Mouse (Mus musculus) neural tube, embryonic 14.5 days (tissue): ENCODE measurements around the gene Gm5741. TPM values are rescaled to one million over a fixed set of nuclear protein-coding genes. Genes with fewer than 3 reads are reported as not detected.

Experiments used
- ATAC-seq: fragments of 200-750 bp; cut with Nextera tagmentation; 2 replicates; pipeline ENCODE4 v1.8.0; 2017; ENCODE audit warnings: low read depth, mild to moderate bottlenecking, moderate TSS enrichment, moderate library complexity
- H3K27ac ChIP-seq: fragments of 300-500 bp; sonication (generic); 2 replicates; pipeline ENCODE4 v1.5.1; 2014; ENCODE audit warnings: low read depth, mild to moderate bottlenecking, control low read depth, low read length, moderate library complexity, mixed read lengths
- H3K27me3 ChIP-seq: fragments of 300-500 bp; sonication (generic); 2 replicates; pipeline ENCODE4 v1.6.1; 2014; ENCODE audit warnings: low read length; ENCODE audit not compliant: control insufficient read depth, insufficient read depth
- H3K36me3 ChIP-seq: fragments of 300-500 bp; sonication (generic); 2 replicates; pipeline ENCODE4 v1.6.1; 2014; ENCODE audit warnings: low read length, mixed read lengths; ENCODE audit not compliant: control insufficient read depth, insufficient read depth
- H3K4me1 ChIP-seq: fragments of 300-500 bp; sonication (generic); 2 replicates; pipeline ENCODE4 v1.6.1; 2014; ENCODE audit warnings: low read length; ENCODE audit not compliant: control insufficient read depth, insufficient read depth
- H3K4me2 ChIP-seq: fragments of 300-500 bp; sonication (generic); 2 replicates; pipeline ENCODE4 v1.6.1; 2014; ENCODE audit warnings: mild to moderate bottlenecking, low read depth, low read length, control low read depth
- H3K4me3 ChIP-seq: fragments of 300-500 bp; sonication (generic); 2 replicates; pipeline ENCODE4 v1.5.1; 2014; ENCODE audit warnings: low read depth, low read length, control low read depth, mixed read lengths
- H3K9ac ChIP-seq: fragments of 300-500 bp; sonication (generic); replicated peaks from 2 replicates; pipeline ENCODE4 v1.6.1; 2014; ENCODE audit warnings: low read depth, mild to moderate bottlenecking, control low read depth, low read length, mixed read lengths
- H3K9me3 ChIP-seq: fragments of 300-500 bp; sonication (generic); 2 replicates; pipeline ENCODE4 v1.6.1; 2016; ENCODE audit warnings: low read length; ENCODE audit not compliant: control insufficient read depth
- WGBS: fragments of 180-500 bp; shearing (Covaris S2); extraction: QIAGEN DNeasy Blood & Tissue Kit; methylation state at CpG from one replicate; pipeline ENCODE4 v1.1.7; 2014; 5-methylcytosine and 5-hydroxymethylcytosine counted together
- polyA plus RNA-seq: library from polyadenylated mRNA; unstranded; fragments of >200 nt; fragmentation: Nextera tagmentation; extraction: Ambion mirVana; gene quantifications from 2 replicates; pipeline ENCODE4 v1.2.1, GENCODE M21; 2014

The Gm5741 gene
- polyA plus RNA-seq, 1 experiment from 2014 or later: not detected

DNA sequence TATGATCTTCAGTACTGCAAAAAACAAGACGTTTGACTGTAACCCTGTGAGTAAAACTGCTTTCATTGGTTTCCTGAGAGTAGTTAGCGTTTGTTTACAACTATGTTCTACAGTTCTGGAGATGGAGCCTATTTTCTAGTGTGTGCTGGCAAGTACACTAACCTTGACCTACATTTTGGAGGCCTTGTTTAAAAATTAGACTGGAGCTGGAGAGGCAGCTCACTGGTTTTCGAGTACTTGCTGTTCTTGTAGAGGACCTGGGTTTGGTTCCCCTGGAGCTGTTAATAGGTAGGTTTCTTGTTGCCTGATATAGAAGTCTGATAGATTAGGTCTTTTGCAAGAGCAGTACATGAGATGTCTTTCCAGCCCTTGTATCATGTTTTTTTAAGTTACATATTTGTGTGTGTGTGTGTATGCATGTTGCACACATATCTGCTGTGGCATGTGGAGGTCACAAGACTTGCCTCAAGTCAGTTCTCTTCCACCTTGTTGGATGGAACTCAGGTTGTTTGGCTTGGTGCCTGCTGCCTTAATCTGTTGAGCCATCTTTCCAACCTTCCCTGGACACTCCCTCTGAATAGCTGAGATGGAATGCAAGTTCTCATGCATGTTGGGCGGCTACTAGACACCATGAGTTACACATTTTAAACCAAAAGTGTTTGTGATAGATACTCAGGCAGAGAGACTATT, 35.0 kb downstream of the Gm5741 start:
- WGBS: 88% methylated on average over 4 of the region's 4 CpGs
- no peaks in the 10 kb centered on the region for H3K9me3 ChIP-seq
- H3K4me1 ChIP-seq: peaks cover 25% of the 10 kb centered on the region
- no peaks in the 10 kb centered on the region for H3K27me3 ChIP-seq
- ATAC-seq: no peak
- H3K36me3 ChIP-seq: peaks cover 22% of the 10 kb centered on the region
- no peak overlapping the region for H3K27ac ChIP-seq
- no peak overlapping the region for H3K4me3 ChIP-seq
- H3K9ac ChIP-seq: no peak overlapping the region
- no peak overlapping the region for H3K4me2 ChIP-seq

DNA sequence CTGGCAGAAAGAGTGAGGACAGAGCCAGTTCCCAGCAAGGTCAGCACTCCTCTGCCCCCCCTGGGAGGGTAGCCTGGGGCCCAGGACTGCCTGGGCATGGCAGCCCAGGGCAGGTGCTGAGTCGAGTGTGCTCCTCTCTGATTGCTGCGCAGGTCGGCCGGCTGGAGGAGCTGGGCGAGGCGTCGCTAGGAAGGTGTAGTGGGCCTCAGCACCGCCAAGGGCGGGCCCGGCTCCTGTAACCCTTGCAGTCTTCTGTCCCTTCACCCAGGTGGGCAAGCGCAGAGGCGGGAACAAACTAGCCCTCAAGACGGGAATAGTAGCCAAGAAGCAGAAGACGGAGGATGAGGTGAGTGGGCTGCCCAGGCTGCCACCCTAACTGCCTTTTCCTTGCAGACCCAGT, 38.5 kb downstream of the Gm5741 start:
- H3K4me1 ChIP-seq: peaks cover 20% of the 10 kb centered on the region
- no peak overlapping the region for H3K27ac ChIP-seq
- peak overlapping the region; percentile 88; the same call in 1 of the 2 replicates for H3K4me3 ChIP-seq
- H3K9ac ChIP-seq: no peak overlapping the region
- ATAC-seq: no peak
- H3K27me3 ChIP-seq: no peaks in the 10 kb centered on the region
- 92% methylated on average over 14 of the region's 14 CpGs for whole genome bisulfite sequencing
- H3K4me2 ChIP-seq: no peak overlapping the region
- H3K36me3 ChIP-seq: peaks cover 22% of the 10 kb centered on the region
- H3K9me3 ChIP-seq: no peaks in the 10 kb centered on the region

DNA sequence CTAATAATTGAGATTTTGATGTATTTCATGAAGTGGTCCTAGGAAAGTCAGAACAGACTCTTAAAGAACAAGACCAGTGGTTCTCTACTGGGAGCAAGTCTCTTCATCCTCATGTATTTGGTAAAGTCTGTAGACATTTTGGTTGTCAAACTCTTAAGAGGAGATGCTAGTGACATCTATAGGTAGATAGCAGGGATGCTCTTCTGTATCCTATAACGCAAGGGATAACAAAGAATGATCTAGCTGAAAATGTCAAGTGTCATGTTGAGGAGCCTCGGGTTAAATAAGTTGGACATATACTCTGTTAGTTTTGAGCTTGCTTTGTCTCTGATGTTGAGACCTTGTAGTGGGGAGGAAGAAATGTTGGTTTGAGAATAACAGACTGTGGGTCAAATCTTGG, 39.9 kb downstream of the Gm5741 start:
- no peaks in the 10 kb centered on the region for H3K27me3 ChIP-seq
- 25% methylated on average over 2 of the region's 2 CpGs for WGBS
- H3K4me1 ChIP-seq: peaks cover 24% of the 10 kb centered on the region
- ATAC-seq: no peak
- H3K9ac ChIP-seq: peak overlapping the region; percentile 91; the same call in 1 of the 2 replicates
- H3K4me3 ChIP-seq: peak overlapping the region; percentile 88
- H3K36me3 ChIP-seq: peaks cover 30% of the 10 kb centered on the region
- peak overlapping the region; percentile 76 for H3K4me2 ChIP-seq
- H3K27ac ChIP-seq: no peak overlapping the region
- no peaks in the 10 kb centered on the region for H3K9me3 ChIP-seq

DNA sequence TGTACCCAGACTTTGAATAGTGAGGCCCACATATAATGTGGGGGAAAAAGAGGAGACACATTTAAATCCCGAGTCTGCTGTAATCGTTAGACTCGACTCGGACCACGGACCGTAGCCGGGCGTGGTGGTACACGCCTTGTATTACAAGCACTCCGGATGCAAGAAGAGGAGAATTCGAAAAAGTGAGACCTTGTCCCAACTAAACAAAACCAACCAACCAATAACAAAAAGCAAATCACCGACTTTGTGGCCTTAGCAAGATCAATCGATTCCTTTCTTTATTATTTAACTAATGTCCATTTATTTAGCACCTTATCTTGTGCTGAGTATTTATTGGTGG, 40.3 kb downstream of the Gm5741 start:
- H3K36me3 ChIP-seq: peaks cover 31% of the 10 kb centered on the region
- H3K27ac ChIP-seq: peak overlapping the region; percentile 81
- no peak for ATAC-seq
- WGBS: 1% methylated on average over 13 of the region's 13 CpGs
- no peaks in the 10 kb centered on the region for H3K27me3 ChIP-seq
- H3K9ac ChIP-seq: peak overlapping the region; percentile 91
- H3K4me1 ChIP-seq: peaks cover 24% of the 10 kb centered on the region
- H3K9me3 ChIP-seq: no peaks in the 10 kb centered on the region
- peak overlapping the region; percentile 88 for H3K4me3 ChIP-seq
- H3K4me2 ChIP-seq: peak overlapping the region; percentile 76

DNA sequence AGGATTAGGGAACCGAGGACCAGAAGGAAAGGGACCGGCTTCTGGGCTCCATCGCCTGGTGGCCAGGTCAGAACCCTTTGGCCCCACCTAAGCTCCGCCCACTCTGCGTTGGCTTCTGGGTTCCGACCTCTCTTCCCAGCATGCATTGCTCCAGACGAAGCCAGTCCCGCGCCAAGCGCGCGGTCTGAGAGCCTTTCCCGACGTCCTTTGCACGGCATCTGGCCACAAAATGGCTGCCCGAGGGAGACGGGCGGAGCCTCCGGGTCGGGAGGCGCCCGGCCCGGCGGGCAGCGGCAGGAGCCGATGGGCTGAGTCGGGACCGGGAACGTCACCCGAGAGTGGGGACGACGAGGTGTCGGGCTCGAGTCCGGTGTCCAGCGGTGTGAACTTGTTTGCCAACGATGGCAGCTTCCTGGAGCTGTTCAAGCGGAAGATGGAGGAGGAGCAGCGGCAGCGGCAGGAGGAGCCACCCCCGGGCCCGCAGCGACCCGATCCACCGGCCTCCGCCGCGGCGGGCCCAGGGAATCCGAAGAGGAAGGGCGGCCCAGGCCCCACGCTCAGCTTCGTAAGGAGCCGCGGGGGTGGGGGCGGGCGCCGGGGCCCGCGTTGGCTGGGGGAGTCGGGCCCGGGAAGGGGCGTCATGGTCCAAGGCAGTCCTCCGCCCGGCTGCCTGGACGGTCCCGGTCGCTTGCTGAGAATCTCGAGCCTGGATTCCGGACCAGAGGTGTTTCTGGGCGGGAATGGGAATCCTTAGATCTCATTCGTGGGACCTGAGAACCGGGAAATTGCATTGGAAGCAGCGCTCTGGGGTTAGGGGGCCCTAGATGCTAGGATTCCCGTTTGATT, 40.9 kb downstream of the Gm5741 start, which contains the start of gene Trir:
Gene Trir (plus strand): TSS at position 154 of the 846 bp plus-strand sequence.
- H3K4me1 ChIP-seq: peaks cover 24% of the 10 kb centered on the region
- H3K4me2 ChIP-seq: peak within 1 kb of the TSS; percentile 89
- H3K27me3 ChIP-seq: no peaks in the 10 kb centered on the region
- H3K9ac ChIP-seq: peak within 1 kb of the TSS; percentile 91
- H3K27ac ChIP-seq: peak within 1 kb of the TSS; percentile 81
- H3K9me3 ChIP-seq: no peaks in the 10 kb centered on the region
- WGBS: 0% methylated on average over 66 of the region's 75 CpGs
- peak within 1 kb of the TSS; percentile 88 for H3K4me3 ChIP-seq
- peaks cover 30% of the 10 kb centered on the region for H3K36me3 ChIP-seq
- peak; percentile 79 for ATAC-seq

DNA sequence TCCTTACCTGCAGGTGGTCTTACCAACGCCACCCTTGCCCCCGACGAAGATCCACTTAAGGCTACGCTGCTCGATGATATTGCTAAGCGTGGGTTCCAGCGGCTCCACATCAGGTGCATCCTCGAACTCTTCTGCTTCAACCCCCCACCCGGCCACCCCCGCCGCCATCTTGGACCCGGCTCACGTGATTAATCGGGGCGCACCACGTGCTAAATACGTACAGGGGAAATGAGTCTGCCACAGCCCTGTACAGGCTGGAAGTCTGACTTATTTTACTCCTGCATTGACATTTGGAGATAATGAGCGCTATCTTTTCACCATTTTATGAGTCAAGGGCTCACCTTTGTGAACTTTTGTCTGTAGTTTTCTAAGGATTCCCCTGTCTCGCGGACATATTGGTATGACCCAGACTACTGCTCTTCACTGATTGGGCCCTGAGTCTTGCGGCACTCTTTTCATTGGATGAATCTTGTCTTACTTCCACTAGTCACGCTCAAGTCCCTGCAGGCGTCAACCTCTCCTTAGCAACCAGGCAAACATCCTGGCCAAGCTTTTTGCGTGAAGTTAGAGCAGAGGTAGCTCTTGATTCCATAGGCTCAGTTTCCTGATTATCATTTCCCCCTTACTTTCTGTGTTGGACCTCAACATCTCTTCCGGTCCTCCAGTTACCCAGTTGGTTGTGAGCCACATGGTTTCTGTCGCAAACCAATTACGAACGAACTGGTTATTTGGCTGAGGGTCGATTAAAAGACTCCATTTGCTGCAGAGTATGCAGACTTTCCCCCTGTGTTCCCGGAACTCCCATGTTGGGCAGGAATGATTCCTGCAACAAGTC, 42.5 kb downstream of the Gm5741 start, which contains the start of gene Asna1:
Gene Asna1 (minus strand): TSS at position 184 of the 835 bp plus-strand sequence.
- H3K4me3 ChIP-seq: peak within 1 kb of the TSS; percentile 76
- 7% methylated on average over 30 of the region's 30 CpGs for WGBS
- H3K27ac ChIP-seq: peak within 1 kb of the TSS; percentile 60
- peaks cover 24% of the 10 kb centered on the region for H3K4me1 ChIP-seq
- peaks cover 25% of the 10 kb centered on the region for H3K36me3 ChIP-seq
- no peaks in the 10 kb centered on the region for H3K9me3 ChIP-seq
- H3K4me2 ChIP-seq: peak within 1 kb of the TSS; percentile 89
- ATAC-seq: peak; percentile 92
- peak within 1 kb of the TSS; percentile 72 for H3K9ac ChIP-seq
- H3K27me3 ChIP-seq: no peaks in the 10 kb centered on the region

DNA sequence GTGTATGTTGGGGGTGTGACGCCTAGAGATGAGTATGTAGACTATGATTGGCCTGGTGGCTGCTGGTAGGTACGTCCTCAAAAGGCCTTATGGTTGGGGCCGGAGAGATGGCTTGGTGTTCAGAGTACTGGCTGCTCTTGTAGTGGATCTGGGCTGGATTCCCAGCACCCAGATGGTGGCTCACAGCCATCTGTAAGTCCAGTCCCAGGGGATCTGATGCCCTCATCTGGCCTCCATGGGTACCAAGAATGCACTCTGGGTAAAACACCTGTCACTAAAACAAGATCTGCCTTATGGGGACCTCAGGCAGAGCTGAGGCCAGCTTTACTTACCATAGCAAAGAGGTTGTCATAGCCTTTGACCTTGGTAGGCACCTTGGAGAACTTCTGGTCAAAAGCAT, 43.9 kb downstream of the Gm5741 start:
- Histone ChIP-seq H3K9ac (no peak overlapping the region), H3K27me3 (no peaks in the 10 kb centered on the region), H3K27ac (no peak overlapping the region), H3K4me2 (peak overlapping the region; percentile 89; the same call in 1 of the 2 replicates), H3K9me3 (no peaks in the 10 kb centered on the region), H3K36me3 (peaks cover 29% of the 10 kb centered on the region), H3K4me3 (no peak overlapping the region; the same call in 1 of the 2 replicates), H3K4me1 (peaks cover 20% of the 10 kb centered on the region)
- WGBS: 94% methylated on average over 3 of the region's 3 CpGs
- no peak for ATAC-seq

DNA sequence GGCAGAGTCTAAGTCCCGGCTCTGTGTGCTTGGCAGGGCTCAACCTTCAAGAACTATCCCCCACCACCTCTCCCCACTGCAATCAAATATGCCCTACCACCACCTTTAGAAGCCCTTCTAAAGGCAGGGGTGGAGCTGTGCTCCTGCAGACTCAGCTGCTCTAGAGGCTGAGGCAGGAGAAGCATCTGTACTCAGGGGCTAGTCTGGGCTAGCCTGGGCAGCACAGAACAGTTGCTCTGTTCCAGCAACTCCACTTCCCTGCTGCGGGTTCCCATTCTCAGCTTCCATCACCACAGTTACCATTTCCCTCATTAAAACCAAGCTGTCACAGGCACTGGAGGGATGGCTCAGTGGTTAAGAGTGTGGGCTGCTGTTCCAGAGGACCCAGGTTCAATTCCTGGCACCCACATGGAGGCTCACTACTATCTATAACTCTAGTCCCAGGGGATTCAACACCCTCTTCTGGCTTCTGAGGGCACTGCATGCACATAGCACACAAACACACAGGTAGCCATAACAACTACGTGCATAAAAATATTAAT, 46.2 kb downstream of the Gm5741 start:
- peaks cover 47% of the 10 kb centered on the region for H3K36me3 ChIP-seq
- 95% methylated on average over 3 of the region's 3 CpGs for WGBS
- ATAC-seq: no peak

More for the DNA sequence above, 46.2 kb downstream of the Gm5741 start:
- Histone ChIP-seq H3K4me1 (peaks cover 12% of the 10 kb centered on the region; the same call in 1 of the 2 replicates), H3K27me3 (no peaks in the 10 kb centered on the region), H3K4me2 (no peak overlapping the region), H3K9me3 (no peaks in the 10 kb centered on the region), H3K4me3 (no peak overlapping the region), H3K27ac (no peak overlapping the region), H3K9ac (no peak overlapping the region)
